Mouse (Mus musculus) bone marrow macrophage, adult 2 months (primary cell): Measurements from ENCODE around the gene Zcchc12.

Source experiments
- CTCF ChIP-seq: IDR thresholded peaks from 2 replicates; pipeline ENCODE4 v1.5.1; 2012; ENCODE audit warnings: low read depth, mild to moderate bottlenecking, low read length, moderate library complexity
- POLR2A ChIP-seq: IDR thresholded peaks from 2 replicates; pipeline ENCODE4 v1.6.1; 2012; ENCODE audit warnings: mild to moderate bottlenecking, low read depth, low read length, borderline replicate concordance

DNA sequence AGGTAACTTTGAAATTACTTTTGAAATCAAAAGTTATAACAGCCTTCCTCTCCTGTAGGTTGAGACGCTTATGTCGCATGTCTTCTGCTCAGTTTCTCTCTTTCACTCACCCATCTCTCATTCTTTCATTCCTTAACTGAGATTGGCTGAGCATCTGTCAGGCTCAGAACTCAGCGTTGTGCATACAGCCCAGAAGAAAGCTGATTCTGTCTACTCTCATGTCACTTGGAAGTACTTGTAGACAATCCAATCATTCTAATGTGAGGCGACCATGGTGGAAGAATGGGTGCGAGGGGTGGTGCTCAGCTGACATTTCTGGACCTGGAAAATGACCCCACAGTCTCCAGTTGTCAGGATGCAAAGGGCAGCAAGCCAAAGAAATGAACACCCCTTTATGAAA is 9.7 kb upstream of the Zcchc12 start:
- TF ChIP-seq CTCF = no peak
- no peak for TF ChIP-seq POLR2A
